Mouse (Mus musculus): ENCODE data around the gene Gm9195. TPM values are rescaled to one million over a fixed set of nuclear protein-coding genes. Genes with fewer than 3 reads are reported as not detected.

The Gm9195 gene
- polyA plus RNA-seq, 1 experiment, result not detected

DNA sequence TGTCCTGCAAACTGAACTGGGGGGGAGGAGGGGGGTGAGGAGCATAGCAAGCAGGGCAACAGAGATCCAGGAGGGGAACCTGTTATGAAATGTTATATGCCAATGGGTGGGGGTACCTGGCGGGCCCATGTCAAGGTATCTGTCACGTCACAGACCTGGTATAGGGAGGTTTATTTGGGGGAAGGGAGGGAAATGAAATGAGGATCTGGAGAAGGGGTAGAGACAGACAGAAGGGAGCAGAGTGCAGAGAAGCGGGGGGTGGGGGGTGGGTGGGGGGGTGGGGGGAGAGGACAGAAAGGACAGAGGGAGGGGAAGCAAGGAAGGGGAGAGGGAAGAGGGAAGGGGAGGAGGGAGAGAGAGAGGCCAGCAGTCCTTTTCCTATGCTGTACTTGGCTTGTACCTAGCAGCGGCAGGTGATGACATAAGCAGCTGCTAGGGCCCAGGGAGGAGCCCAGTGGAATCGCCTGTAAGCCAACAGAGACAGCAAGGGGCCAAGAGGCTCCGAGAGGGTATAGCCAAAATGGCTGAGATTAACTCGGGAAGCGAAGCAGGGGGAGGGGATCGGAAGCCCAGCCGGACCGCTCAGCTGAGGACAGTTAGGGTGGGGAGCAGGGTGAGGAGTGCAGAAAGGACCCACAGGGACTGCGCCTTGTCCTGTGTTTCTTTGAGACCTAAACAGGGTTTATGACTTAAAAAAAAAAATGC lies 14.5 kb upstream of the Gm9195 start:
- Histone ChIP-seq H3K4me3 (no peak overlapping the region), H3K36me3 (ENCODE audit: control insufficient read depth, insufficient read depth) (no peaks in the 10 kb centered on the region), H3K4me2 (ENCODE audit: low read depth) (peak overlapping the region; percentile 48), H3K79me2 (ENCODE audit: control insufficient read depth, insufficient read depth) (no peaks in the 10 kb centered on the region), H3K27me3 (ENCODE audit: control insufficient read depth, insufficient read depth, insufficient read length) (peaks cover 5% of the 10 kb centered on the region), H3ac (ENCODE audit: control insufficient read depth, insufficient read length) (no peak overlapping the region)
- TF ChIP-seq MYOG (IDR thresholded peaks at IDR 0.05; ENCODE audit: control insufficient read depth in 1 of 3, insufficient read depth in 1 of 3, insufficient read length in 2 of 3, low read depth in 2 of 3) (no peak), TCF3 (IDR thresholded peaks at IDR 0.05; ENCODE audit: insufficient read length, low read depth) (no peak), SRF (IDR thresholded peaks at IDR 0.05; ENCODE audit: control insufficient read depth, insufficient read length, low read depth) (no peak)

GRCm38 (mm10) chr14:72504985-72505384 lies 13.3 kb upstream of the Gm9195 start:
- Histone ChIP-seq H3K79me2 (ENCODE audit: control insufficient read depth, insufficient read depth) (no peaks in the 10 kb centered on the region), H3K36me3 (ENCODE audit: control insufficient read depth, insufficient read depth) (no peaks in the 10 kb centered on the region), H3K27me3 (ENCODE audit: control insufficient read depth, insufficient read depth, insufficient read length) (peaks cover 5% of the 10 kb centered on the region), H3ac (ENCODE audit: control insufficient read depth, insufficient read length) (no peak overlapping the region), H3K4me2 (ENCODE audit: low read depth) (no peak overlapping the region), H3K4me3 (no peak overlapping the region)
- TF ChIP-seq USF1 (IDR thresholded peaks at IDR 0.05; ENCODE audit: low read depth) (no peak), POLR2AphosphoS2 (IDR thresholded peaks at IDR 0.05; ENCODE audit: insufficient read length, low read depth) (no peak), TCF3 (IDR thresholded peaks at IDR 0.05; ENCODE audit: insufficient read length, low read depth) (no peak), SRF (IDR thresholded peaks at IDR 0.05; ENCODE audit: control insufficient read depth, insufficient read length, low read depth) (no peak), MYOD1 (IDR thresholded peaks at IDR 0.05; ENCODE audit: control insufficient read depth in 1 of 3, insufficient read length in 2 of 3, low read depth in 2 of 3) (no peak), CEBPB (IDR thresholded peaks at IDR 0.05; ENCODE audit: insufficient read depth, poor library complexity, severe bottlenecking) (no peak)

DNA sequence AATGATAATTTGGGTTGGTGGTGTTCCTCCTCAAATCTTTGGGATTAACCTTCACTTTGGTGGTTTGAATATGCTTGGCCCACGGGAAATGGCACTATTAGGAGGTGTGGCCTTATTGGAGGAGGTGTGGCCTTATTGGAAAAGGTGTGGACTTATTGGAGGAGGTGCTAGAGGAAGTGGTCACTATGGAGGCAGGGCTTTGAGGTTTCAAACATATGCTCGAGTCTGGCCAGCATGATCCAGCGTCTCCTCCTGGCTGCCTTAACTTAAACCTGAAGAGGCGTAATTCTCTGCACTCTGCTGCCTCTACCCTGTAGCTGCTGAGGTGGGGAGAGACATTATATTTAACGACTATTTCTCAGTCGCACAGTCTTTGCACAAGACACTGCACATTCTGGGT lies 11.6 kb upstream of the Gm9195 start:
- H3ac ChIP-seq (ENCODE audit: control insufficient read depth, insufficient read length), result no peak overlapping the region

DNA sequence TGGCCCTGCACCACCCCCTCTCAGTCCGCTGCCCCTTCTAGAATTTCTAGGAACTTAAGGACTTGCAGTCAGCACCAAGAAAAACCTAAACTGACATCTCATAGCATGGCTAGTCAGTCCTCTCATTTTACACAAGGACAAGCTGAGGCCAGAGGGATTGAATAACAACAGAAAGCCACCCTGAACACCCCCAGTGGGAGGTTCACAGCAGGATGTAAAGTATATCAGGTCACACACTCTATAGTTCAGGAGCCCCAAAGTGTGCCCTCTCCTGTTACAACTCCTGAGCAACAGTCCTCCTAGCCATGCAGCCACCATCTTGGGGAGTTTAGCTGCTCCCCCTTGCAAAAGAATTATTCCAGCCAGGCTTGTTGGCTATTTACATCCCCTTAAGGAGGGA lies 2.1 kb upstream of the Gm9195 start:
- TF ChIP-seq MAX (IDR thresholded peaks at IDR 0.05; ENCODE audit: low read depth) (no peak), MYOD1 (IDR thresholded peaks at IDR 0.05; ENCODE audit: control insufficient read depth in 1 of 3, insufficient read length in 2 of 3, low read depth in 2 of 3) (no peak), MYOG (IDR thresholded peaks at IDR 0.05; ENCODE audit: control insufficient read depth in 1 of 3, insufficient read depth in 1 of 3, insufficient read length in 2 of 3, low read depth in 2 of 3) (no peak), E2F4 (IDR thresholded peaks at IDR 0.05; ENCODE audit: insufficient read depth) (no peak), CEBPB (IDR thresholded peaks at IDR 0.05; ENCODE audit: insufficient read depth, poor library complexity, severe bottlenecking) (no peak)
- Histone ChIP-seq H3K36me3 (ENCODE audit: control insufficient read depth, insufficient read depth) (no peaks in the 10 kb centered on the region), H3K4me3 (no peak overlapping the region), H3K79me2 (ENCODE audit: control insufficient read depth, insufficient read depth) (no peaks in the 10 kb centered on the region), H3K27me3 (ENCODE audit: control insufficient read depth, insufficient read depth, insufficient read length) (peaks cover 27% of the 10 kb centered on the region), H3ac (ENCODE audit: control insufficient read depth, insufficient read length) (no peak overlapping the region), H3K4me2 (ENCODE audit: low read depth) (no peak overlapping the region)

More for the DNA sequence above, 11.6 kb upstream of the Gm9195 start:
- Histone ChIP-seq H3K27me3 (ENCODE audit: control insufficient read depth, insufficient read depth, insufficient read length) (peaks cover 7% of the 10 kb centered on the region), H3K4me3 (no peak overlapping the region), H3K4me2 (ENCODE audit: low read depth) (no peak overlapping the region), H3K36me3 (ENCODE audit: control insufficient read depth, insufficient read depth) (no peaks in the 10 kb centered on the region), H3K79me2 (ENCODE audit: control insufficient read depth, insufficient read depth) (no peaks in the 10 kb centered on the region)
- no peak for TF ChIP-seq E2F4 (IDR thresholded peaks at IDR 0.05; ENCODE audit: insufficient read depth)
- TF ChIP-seq USF1 (IDR thresholded peaks at IDR 0.05; ENCODE audit: low read depth), result no peak
- no peak for TF ChIP-seq POLR2A (IDR thresholded peaks at IDR 0.05; ENCODE audit: insufficient read length, low read depth)
- no peak for TF ChIP-seq CEBPB (IDR thresholded peaks at IDR 0.05; ENCODE audit: insufficient read depth, poor library complexity, severe bottlenecking)
- no peak for TF ChIP-seq TCF12 (IDR thresholded peaks at IDR 0.05; ENCODE audit: insufficient read depth, poor library complexity, severe bottlenecking)
- TF ChIP-seq SRF (IDR thresholded peaks at IDR 0.05; ENCODE audit: control insufficient read depth, insufficient read length, low read depth), result no peak
- no peak for TF ChIP-seq REST (IDR thresholded peaks at IDR 0.05; ENCODE audit: insufficient read depth, insufficient read length)

DNA sequence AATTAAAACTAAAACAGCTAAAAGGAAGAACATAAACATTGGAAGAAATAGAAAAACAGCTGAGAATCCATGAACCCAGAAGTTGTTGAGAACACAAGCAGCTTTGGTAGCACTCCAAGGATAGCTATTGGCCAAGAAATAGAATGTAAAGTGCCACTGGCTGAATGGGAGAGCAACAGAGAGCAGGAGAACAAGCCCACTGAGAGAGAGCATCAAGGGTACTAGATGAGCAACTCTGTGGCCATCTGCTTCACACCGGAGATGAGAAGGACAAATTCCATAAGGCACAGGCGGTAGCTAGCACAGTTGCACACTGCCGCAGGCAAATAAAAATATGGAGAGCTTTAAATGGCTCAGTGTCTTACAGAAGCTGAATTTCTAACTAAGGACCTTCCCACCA lies 1.3 kb downstream of the Gm9195 start:
- Histone ChIP-seq H3K79me2 (ENCODE audit: control insufficient read depth, insufficient read depth) (no peaks in the 10 kb centered on the region), H3ac (ENCODE audit: control insufficient read depth, insufficient read length) (no peak overlapping the region), H3K27me3 (ENCODE audit: control insufficient read depth, insufficient read depth, insufficient read length) (peaks cover 14% of the 10 kb centered on the region), H3K36me3 (ENCODE audit: control insufficient read depth, insufficient read depth) (no peaks in the 10 kb centered on the region), H3K4me3 (no peak overlapping the region), H3K4me2 (ENCODE audit: low read depth) (no peak overlapping the region)
- TF ChIP-seq REST (IDR thresholded peaks at IDR 0.05; ENCODE audit: insufficient read depth, insufficient read length), result no peak
- TF ChIP-seq E2F4 (IDR thresholded peaks at IDR 0.05; ENCODE audit: insufficient read depth), result no peak

DNA sequence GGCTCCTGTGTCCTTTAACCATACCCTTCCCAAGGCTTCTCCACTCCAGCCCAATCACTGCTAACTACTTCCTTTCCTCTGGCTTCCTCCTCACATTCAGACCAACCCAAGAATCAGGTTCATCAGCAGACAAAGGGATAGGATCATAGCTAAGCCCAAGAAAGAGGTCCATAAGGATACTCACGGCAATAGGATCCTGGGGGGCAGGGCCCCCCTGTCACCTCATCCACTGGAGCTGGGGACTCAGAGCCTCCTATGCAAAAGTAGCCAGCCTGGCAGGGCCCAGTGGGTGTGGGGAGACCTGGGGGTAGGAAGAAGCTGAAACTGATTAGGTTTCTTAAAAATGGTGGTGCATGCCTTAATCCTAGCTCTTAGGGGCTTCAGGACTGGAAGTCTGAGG lies 17.1 kb downstream of the Gm9195 start:
- Histone ChIP-seq H3K36me3 (ENCODE audit: control insufficient read depth, insufficient read depth) (no peaks in the 10 kb centered on the region), H3K27me3 (ENCODE audit: control insufficient read depth, insufficient read depth, insufficient read length) (peaks cover 5% of the 10 kb centered on the region), H3ac (ENCODE audit: control insufficient read depth, insufficient read length) (no peak overlapping the region), H3K79me2 (ENCODE audit: control insufficient read depth, insufficient read depth) (no peaks in the 10 kb centered on the region), H3K4me3 (no peak overlapping the region), H3K4me2 (ENCODE audit: low read depth) (no peak overlapping the region)
- TF ChIP-seq POLR2AphosphoS2 (IDR thresholded peaks at IDR 0.05; ENCODE audit: insufficient read length, low read depth), result no peak
- TF ChIP-seq MYOG (IDR thresholded peaks at IDR 0.05; ENCODE audit: control insufficient read depth in 1 of 3, insufficient read depth in 1 of 3, insufficient read length in 2 of 3, low read depth in 2 of 3), result no peak
- no peak for TF ChIP-seq TCF12 (IDR thresholded peaks at IDR 0.05; ENCODE audit: insufficient read depth, poor library complexity, severe bottlenecking)
- no peak for TF ChIP-seq CEBPB (IDR thresholded peaks at IDR 0.05; ENCODE audit: insufficient read depth, poor library complexity, severe bottlenecking)
- TF ChIP-seq POLR2A (IDR thresholded peaks at IDR 0.05; ENCODE audit: insufficient read length, low read depth), result no peak
- TF ChIP-seq SRF (IDR thresholded peaks at IDR 0.05; ENCODE audit: control insufficient read depth, insufficient read length, low read depth), result no peak
- TF ChIP-seq USF1 (IDR thresholded peaks at IDR 0.05; ENCODE audit: low read depth), result no peak
- no peak for TF ChIP-seq MYOD1 (IDR thresholded peaks at IDR 0.05; ENCODE audit: control insufficient read depth in 1 of 3, insufficient read length in 2 of 3, low read depth in 2 of 3)
- TF ChIP-seq TCF3 (IDR thresholded peaks at IDR 0.05; ENCODE audit: insufficient read length, low read depth), result no peak
- TF ChIP-seq MAX (IDR thresholded peaks at IDR 0.05; ENCODE audit: low read depth), result no peak
- TF ChIP-seq E2F4 (IDR thresholded peaks at IDR 0.05; ENCODE audit: insufficient read depth), result no peak
- no peak for TF ChIP-seq REST (IDR thresholded peaks at IDR 0.05; ENCODE audit: insufficient read depth, insufficient read length)
